Mouse (Mus musculus): Measurements from ENCODE around the gene Hist1h2ah.

The Hist1h2ah gene

GRCm38 (mm10) chr13:22040464-22041141, 5.2 kb upstream of the Hist1h2ah start:
- in situ Hi-C loops (cut with MboI, MseI): loop anchor here (5.0 to 10.0 kb wide), 2 partner anchors 208 to 1704 kb away; partner anchors contain the start of genes Hist1h2ap, Hist1h2bb, Hist1h2br and Hist1h3c

GRCm38 (mm10) chr13:22039951-22040463, 4.6 kb upstream of the Hist1h2ah start:
- in situ Hi-C loops (cut with MboI, MseI): loop anchor here (5.0 to 10.0 kb wide), 4 partner anchors 208 to 1705 kb away; partner anchors contain the start of genes Hist1h2af, Hist1h2ap, Hist1h2bb and Hist1h2bm

GRCm38 (mm10) chr13:22039364-22039763, 4.0 kb upstream of the Hist1h2ah start:
- in situ Hi-C loops (cut with MboI, MseI): loop anchor here (5.0 kb wide), 2 partner anchors 317 to 1493 kb away; partner anchors contain the start of genes Hist1h2af, Hist1h2bm and Hist1h4h

- in situ Hi-C loops (cut with MboI, MseI): loop anchor here (5.0 kb wide), 2 partner anchors 315 to 1495 kb away; partner anchors contain the start of genes Hist1h2af, Hist1h2bm and Hist1h4h
These were observed 2.0 kb upstream of the Hist1h2ah start for GRCm38 (mm10) chr13:22037415-22037814.

GRCm38 (mm10) chr13:22036986-22037385, 1.6 kb upstream of the Hist1h2ah start:
- in situ Hi-C loops (cut with MboI, MseI): loop anchor here (5.0 kb wide), 2 partner anchors 315 to 1495 kb away; partner anchors contain the start of genes Hist1h2af, Hist1h2bm and Hist1h4h

- in situ Hi-C loops (cut with MboI, MseI): loop anchor here (5.0 kb wide), 2 partner anchors 314 to 1496 kb away; partner anchors contain the start of genes Hist1h2af, Hist1h2bm and Hist1h4h
These were observed 985 bp upstream of the Hist1h2ah start for GRCm38 (mm10) chr13:22036149-22036956.

- in situ Hi-C loops (cut with MboI, MseI): loop anchor here (5.0 kb wide), 2 partner anchors 312 to 1498 kb away; partner anchors contain the start of genes Hist1h2af, Hist1h2bm and Hist1h4h
These were observed 713 bp downstream of the Hist1h2ah start for GRCm38 (mm10) chr13:22034443-22035266.

GRCm38 (mm10) chr13:22033741-22034442, 1.5 kb downstream of the Hist1h2ah start:
- in situ Hi-C loops (cut with MboI, MseI): no loop called here

- in situ Hi-C loops (cut with MboI, MseI): no loop called here
These were observed 4.9 kb downstream of the Hist1h2ah start for GRCm38 (mm10) chr13:22030493-22030892.

GRCm38 (mm10) chr13:22029928-22030327, 5.4 kb downstream of the Hist1h2ah start:
- in situ Hi-C loops (cut with MboI, MseI): loop anchor here (5.0 kb wide), 3 partner anchors 58 to 1397 kb away; no protein-coding TSS in a partner anchor

GRCm38 (mm10) chr13:22028673-22029460, 6.5 kb downstream of the Hist1h2ah start:
- in situ Hi-C loops (cut with MboI, MseI): loop anchor here (5.0 kb wide), 3 partner anchors 57 to 1398 kb away; no protein-coding TSS in a partner anchor

- in situ Hi-C loops (cut with MboI, MseI): loop anchor here (5.0 kb wide), 3 partner anchors 54 to 1401 kb away; no protein-coding TSS in a partner anchor
These were observed 9.0 kb downstream of the Hist1h2ah start for GRCm38 (mm10) chr13:22026058-22027031.

- in situ Hi-C loops (cut with MboI, MseI): no loop called here
These were observed 13.1 kb downstream of the Hist1h2ah start for GRCm38 (mm10) chr13:22022241-22022640.

GRCm38 (mm10) chr13:22021581-22021980, 13.8 kb downstream of the Hist1h2ah start:
- in situ Hi-C loops (cut with MboI, MseI): no loop called here

- in situ Hi-C loops (cut with MboI, MseI): no loop called here
These were observed 14.4 kb downstream of the Hist1h2ah start for GRCm38 (mm10) chr13:22020901-22021339.

- in situ Hi-C loops (cut with MboI, MseI): no loop called here
These were observed 15.2 kb downstream of the Hist1h2ah start for GRCm38 (mm10) chr13:22019934-22020835.

Data from T-helper 1 cell (primary cell).